Mouse (Mus musculus) embryonic stem cell, embryonic (primary cell): ENCODE results near the gene Mkrn2.

Experiments used
- CTCF ChIA-PET, 4 experiments: fragments of 300-600 bp in 2 of 4; fragments of 350-600 bp in 2 of 4; sonication (Branson Sonifier 250); formaldehyde crosslinking; loops; one replicate each; lab custom pipeline; 2022; ENCODE audit warnings: inconsistent platforms in 2 of 4; lab: Charles Lee
- POLR2A ChIA-PET, 4 experiments: fragments of 300-600 bp in 2 of 4; fragments of 350-600 bp in 2 of 4; sonication (Branson Sonifier 250); formaldehyde crosslinking; loops; one replicate each; lab custom pipeline; 2022; ENCODE audit warnings: antibody characterized with exemption in 4 of 4, inconsistent platforms in 1 of 4; lab: Charles Lee

The Mkrn2 gene

DNA sequence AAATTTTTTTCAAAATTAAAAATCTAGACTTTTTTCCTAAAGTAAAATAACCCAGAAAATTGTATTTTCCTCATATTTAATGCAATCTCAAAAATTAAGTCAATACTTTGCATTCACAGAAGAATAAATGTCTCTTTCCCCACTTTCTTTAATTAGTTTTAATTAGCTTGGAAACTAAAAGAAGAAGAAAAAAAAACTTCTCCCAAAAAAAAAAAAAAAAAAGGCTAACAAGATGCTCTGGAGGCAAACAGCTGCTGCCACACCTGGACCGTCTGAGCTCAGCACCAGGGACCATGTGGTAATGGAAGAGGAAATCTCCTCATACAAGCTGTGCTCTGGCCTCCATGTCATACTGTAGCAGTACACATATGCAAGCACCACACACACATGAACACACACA, 41.6 kb downstream of the Mkrn2 start:
- POLR2A ChIA-PET = interaction anchor here in 3 of 4 experiments (0.6 to 4.0 kb wide), 11 partner anchors 8 to 804 kb away, joined by 3 to 18 read pairs (median 4); partner anchors contain the start of gene Raf1 (in 2 of the 3)

DNA sequence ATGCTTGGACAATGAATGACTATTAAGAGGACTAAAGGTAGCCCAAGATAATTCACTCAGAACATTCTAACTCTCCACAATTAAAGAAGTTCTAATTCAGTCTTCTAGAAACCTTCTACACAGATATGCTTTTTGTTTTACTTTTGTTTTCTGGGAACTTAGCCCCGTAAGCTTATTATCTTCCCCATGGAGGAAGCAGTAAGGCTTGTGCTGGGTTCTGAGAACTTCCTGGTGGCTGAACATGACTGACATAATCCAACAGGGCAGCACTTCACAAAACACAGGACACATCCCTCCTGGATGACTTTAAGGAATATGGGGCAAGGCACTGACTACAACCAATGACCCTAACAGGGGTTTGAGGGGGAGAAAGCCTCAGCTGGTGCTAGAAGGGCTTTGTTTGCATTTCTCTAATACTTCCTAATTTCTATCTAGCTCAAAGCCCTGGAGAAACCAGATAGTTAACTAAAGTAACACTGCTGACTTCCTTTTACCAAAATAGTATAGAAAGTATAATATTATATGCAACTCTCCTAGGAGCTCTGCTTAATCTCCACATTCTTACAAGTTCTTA, 48.2 kb downstream of the Mkrn2 start:
- ChIA-PET CTCF (interaction anchor here in 1 of 4 experiments (1.0 kb wide), 1 partner anchor 122 kb away, joined by 3 read pairs; no protein-coding TSS in a partner anchor), POLR2A (interaction anchor here in 3 of 4 experiments (0.7 to 13.7 kb wide), 28 partner anchors 8 to 159 kb away, joined by 3 to 347 read pairs (median 6); partner anchors contain the start of genes Raf1 (in 3 of the 3) and Rpl32 (in 1 of the 3))

More for the DNA sequence above, 41.6 kb downstream of the Mkrn2 start:
- CTCF ChIA-PET = no interaction called here

DNA sequence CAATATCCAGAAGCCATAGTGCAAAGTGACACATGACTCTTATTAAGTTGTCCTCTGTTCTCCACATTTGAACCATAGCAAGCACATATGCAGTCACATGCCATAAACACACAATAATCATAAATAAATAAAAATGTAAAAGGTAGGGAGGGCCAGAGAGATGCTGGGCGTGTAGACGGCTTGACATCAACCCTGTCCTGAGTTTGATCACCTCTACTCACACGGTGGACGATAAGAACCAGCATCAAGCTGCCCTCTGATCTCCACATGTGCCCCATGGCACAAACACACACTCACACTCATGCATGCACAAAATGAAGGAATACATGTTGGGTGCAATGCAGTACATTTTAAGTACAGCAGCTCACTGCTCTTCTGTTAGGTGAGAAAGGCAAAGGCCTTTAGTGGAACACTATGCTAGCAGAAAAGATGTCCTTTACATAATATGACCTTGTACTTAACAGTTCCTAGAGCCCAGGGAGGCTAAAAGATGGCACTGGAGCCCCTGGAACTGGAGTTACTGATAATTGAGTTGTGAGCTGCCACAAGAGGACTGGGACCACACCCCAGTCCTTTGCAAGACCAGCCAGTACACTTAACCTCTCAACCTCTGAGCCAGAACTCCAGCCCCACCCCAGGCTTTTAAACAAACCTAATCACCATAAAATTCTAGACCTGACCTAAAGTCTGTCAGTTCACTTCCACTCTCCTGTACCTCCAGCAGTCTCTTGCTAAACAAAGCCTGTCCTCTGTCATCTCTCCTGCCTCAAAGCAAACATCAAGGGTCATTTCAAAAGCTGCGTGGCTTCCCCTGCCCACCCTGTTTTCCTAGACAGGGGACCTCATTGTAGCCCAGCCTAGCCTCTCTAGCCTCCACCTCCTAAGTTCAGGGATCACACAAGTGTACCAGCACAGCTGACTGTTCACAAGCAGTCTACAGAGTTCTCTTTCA, 49.0 kb downstream of the Mkrn2 start:
- CTCF ChIA-PET = interaction anchor here in 3 of 4 experiments (0.5 to 1.1 kb wide), 4 partner anchors 23 to 122 kb away, joined by 3 to 4 read pairs (median 3); no protein-coding TSS in a partner anchor
- POLR2A ChIA-PET = interaction anchor here (0.7 to 13.7 kb wide), 48 partner anchors 9 to 398 kb away, joined by 3 to 347 read pairs (median 4); partner anchors contain the start of genes Raf1 (in 4 of the 4), Rpl32 (in 3 of the 4), Efcab12 (in 1 of the 4) and Mkrn2 (in 1 of the 4)

DNA sequence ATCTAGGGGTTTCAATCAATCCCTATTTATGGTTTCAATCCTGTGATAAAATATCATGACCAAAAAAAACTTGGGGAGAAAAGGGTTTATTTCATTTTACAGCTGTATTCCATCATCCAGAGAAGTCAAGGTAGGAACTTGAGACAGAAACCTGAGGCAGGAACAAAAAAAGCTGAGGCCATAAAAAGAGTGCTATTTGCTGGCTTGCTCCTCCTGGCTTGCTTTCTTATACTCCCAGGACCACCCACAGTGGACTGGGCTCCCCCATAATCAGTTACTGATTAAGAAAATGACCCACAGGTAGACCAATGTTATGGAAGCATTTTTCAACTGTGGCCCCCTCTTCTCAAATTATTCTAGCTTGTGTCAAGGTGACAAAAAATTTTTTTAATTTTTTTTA, 50.0 kb downstream of the Mkrn2 start:
- POLR2A ChIA-PET = interaction anchor here (0.6 to 13.7 kb wide), 38 partner anchors 8 to 187 kb away, joined by 3 to 347 read pairs (median 4); partner anchors contain the start of genes Raf1 (in 3 of the 4), Rpl32 (in 3 of the 4), Efcab12 (in 1 of the 4) and Mkrn2 (in 1 of the 4)

DNA sequence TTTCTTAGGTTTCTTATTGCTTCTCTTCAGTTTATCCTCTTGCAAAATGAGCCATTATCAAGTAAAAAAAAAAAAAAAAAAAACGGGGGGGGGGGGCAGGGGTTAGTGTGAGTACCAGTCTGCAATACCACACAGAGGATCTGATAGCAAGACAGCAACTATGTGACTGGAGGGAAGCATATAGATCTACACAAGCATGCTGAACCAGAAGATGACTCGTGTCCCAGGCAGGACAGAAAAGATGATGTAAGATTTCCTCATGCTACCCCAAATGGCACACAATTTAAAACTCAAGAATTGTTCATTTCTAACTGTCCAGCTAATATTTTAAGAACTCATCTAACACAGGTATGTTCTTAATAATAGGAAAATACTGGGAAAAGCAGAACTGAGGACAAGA, 52.2 kb downstream of the Mkrn2 start:
- POLR2A ChIA-PET = interaction anchor here in 3 of 4 experiments (0.6 to 13.7 kb wide), 16 partner anchors 11 to 185 kb away, joined by 3 to 347 read pairs (median 4); partner anchors contain the start of gene Raf1 (in 2 of the 3)
- CTCF ChIA-PET = no interaction called here

More for the DNA sequence above, 50.0 kb downstream of the Mkrn2 start:
- CTCF ChIA-PET = interaction anchor here in 2 of 4 experiments (0.7 to 1.1 kb wide), 2 partner anchors 22 to 43 kb away, joined by 3 to 4 read pairs; no protein-coding TSS in a partner anchor

DNA sequence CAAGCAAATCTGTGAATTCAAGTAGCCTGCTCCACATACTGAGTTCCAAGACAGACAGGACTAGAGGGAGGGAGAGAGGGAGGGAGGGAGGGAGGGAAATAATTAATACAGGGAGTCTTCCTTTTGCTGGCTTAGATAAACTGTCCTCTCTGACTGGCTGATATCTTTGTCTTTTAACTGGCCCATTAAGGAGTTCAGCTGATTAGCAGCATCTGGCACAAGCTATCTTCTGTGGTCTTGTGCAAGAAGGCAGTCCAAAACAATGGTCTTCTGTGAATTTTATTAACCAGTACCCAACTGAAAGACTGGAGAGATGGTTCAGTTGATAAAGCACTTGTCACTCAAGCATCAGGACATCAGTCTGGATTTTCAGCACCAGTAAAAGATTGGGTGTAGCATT, 57.1 kb downstream of the Mkrn2 start:
- ChIA-PET POLR2A (interaction anchor here in 2 of 4 experiments (1.0 to 13.7 kb wide), 6 partner anchors 8 to 50 kb away, joined by 3 to 347 read pairs (median 4); partner anchors contain the start of gene Raf1 (in 1 of the 2)), CTCF (no interaction called here)

DNA sequence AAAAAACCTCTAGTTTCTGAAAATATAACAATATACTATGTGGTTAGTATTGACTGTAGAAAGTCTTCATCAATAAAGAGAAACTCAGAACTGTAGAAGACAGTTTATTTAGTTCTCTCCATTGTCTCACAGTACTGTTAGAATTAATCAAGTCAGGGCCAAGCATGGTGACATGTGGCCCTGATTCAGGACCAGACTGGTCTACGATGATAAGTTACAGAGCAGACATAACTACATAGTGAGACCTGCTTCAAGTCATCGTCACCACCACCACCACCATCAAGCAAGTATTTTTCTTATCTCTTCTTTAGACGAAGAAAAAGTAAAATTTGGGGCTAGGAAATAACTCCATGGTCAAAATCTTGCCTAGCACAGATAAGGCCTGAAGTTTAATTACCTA, 62.6 kb downstream of the Mkrn2 start:
- CTCF ChIA-PET = interaction anchor here in 3 of 4 experiments (0.6 to 1.2 kb wide), 4 partner anchors 24 to 108 kb away, joined by 3 read pairs; no protein-coding TSS in a partner anchor
- POLR2A ChIA-PET = interaction anchor here in 3 of 4 experiments (0.6 to 19.4 kb wide), 12 partner anchors 9 to 143 kb away, joined by 3 to 347 read pairs (median 4); partner anchors contain the start of genes Raf1 (in 3 of the 3) and Tmem40 (in 1 of the 3)

DNA sequence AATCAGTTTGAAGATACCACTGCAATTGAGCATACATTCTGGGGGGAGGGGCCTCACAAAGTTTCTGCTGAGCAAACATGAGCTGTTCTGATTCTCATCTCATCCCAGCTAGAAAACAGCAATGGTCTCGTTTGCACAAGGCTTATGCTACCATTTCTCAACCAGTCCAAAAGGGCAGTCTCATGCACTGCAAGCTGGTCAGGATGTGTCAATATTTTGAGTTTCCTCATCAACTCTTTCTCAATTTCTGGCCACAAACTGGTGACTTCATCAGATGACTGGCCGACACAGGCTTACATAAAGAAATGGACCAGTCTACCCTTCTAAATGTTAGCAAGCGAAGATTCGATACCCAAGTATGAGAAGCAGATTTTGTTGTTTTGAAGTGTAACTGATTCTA, 64.9 kb downstream of the Mkrn2 start:
- ChIA-PET CTCF (interaction anchor here in 2 of 4 experiments (0.6 to 1.4 kb wide), 3 partner anchors 8 to 32 kb away, joined by 3 to 4 read pairs (median 3); partner anchors contain the start of gene Raf1 (in 1 of the 2)), POLR2A (interaction anchor here (0.6 to 19.4 kb wide), 18 partner anchors 8 to 134 kb away, joined by 3 to 347 read pairs (median 4); partner anchors contain the start of gene Raf1 (in 3 of the 4))
